Mouse (Mus musculus): ENCODE data around the gene Taf5l. TPM values are rescaled to one million over a fixed set of nuclear protein-coding genes. Genes with fewer than 3 reads are reported as not detected.
"Not testable (repeated sequence)": the region's sequence is repeated elsewhere in the genome, so short reads cannot be mapped to it uniquely, and the experiment has no call there.

The Taf5l gene
- polyA plus RNA-seq, 1 experiment: 45.3 TPM

GRCm38 (mm10) chr8:124038121-124038520, 16.9 kb upstream of the Taf5l start:
- H3K4me1 ChIP-seq (ENCODE audit: control insufficient read depth, insufficient read depth, low read length): no peaks in the 10 kb centered on the region
- peaks cover 6% of the 10 kb centered on the region for H3K36me3 ChIP-seq (ENCODE audit: control insufficient read depth, insufficient read depth, low read length)
- TF ChIP-seq CTCF (IDR thresholded peaks at IDR 0.05; ENCODE audit: control insufficient read depth, insufficient read depth, insufficient replicate concordance, low read depth, low read length) (no peak), POLR2A (IDR thresholded peaks at IDR 0.05; ENCODE audit: control insufficient read depth, low read depth, low read length) (no peak)

GRCm38 (mm10) chr8:124033400-124033799, 12.2 kb upstream of the Taf5l start:
- no peak for TF ChIP-seq POLR2A (IDR thresholded peaks at IDR 0.05; ENCODE audit: control insufficient read depth, low read depth, low read length)
- no peak for TF ChIP-seq CTCF (IDR thresholded peaks at IDR 0.05; ENCODE audit: control insufficient read depth, insufficient read depth, insufficient replicate concordance, low read depth, low read length)
- Histone ChIP-seq H3K27ac (ENCODE audit: control insufficient read depth, insufficient read depth, low read depth, low read length) (no peak overlapping the region; the same call in 1 of the 2 replicates), H3K4me1 (ENCODE audit: control insufficient read depth, insufficient read depth, low read length) (no peaks in the 10 kb centered on the region), H3K27me3 (ENCODE audit: control insufficient read depth, insufficient read depth, low read length) (no peaks in the 10 kb centered on the region), H3K4me3 (ENCODE audit: control insufficient read depth, low read depth, low read length) (no peak overlapping the region), H3K36me3 (ENCODE audit: control insufficient read depth, insufficient read depth, low read length) (peaks cover 7% of the 10 kb centered on the region)

More at GRCm38 (mm10) chr8:124038121-124038520, 16.9 kb upstream of the Taf5l start:
- no peak overlapping the region for H3K27ac ChIP-seq (ENCODE audit: control insufficient read depth, insufficient read depth, low read depth, low read length)
- no peaks in the 10 kb centered on the region for H3K27me3 ChIP-seq (ENCODE audit: control insufficient read depth, insufficient read depth, low read length)
- H3K4me3 ChIP-seq (ENCODE audit: control insufficient read depth, low read depth, low read length): no peak overlapping the region

GRCm38 (mm10) chr8:124027831-124028230, 6.6 kb upstream of the Taf5l start:
- TF ChIP-seq POLR2A (IDR thresholded peaks at IDR 0.05; ENCODE audit: control insufficient read depth, low read depth, low read length) (no peak), CTCF (IDR thresholded peaks at IDR 0.05; ENCODE audit: control insufficient read depth, insufficient read depth, insufficient replicate concordance, low read depth, low read length) (no peak)
- no peaks in the 10 kb centered on the region for H3K27me3 ChIP-seq (ENCODE audit: control insufficient read depth, insufficient read depth, low read length)
- H3K4me3 ChIP-seq (ENCODE audit: control insufficient read depth, low read depth, low read length): peak overlapping the region; percentile 0; the same call in 1 of the 2 replicates
- H3K36me3 ChIP-seq (ENCODE audit: control insufficient read depth, insufficient read depth, low read length): peaks cover 3% of the 10 kb centered on the region
- H3K4me1 ChIP-seq (ENCODE audit: control insufficient read depth, insufficient read depth, low read length): no peaks in the 10 kb centered on the region
- no peak overlapping the region for H3K27ac ChIP-seq (ENCODE audit: control insufficient read depth, insufficient read depth, low read depth, low read length)

DNA sequence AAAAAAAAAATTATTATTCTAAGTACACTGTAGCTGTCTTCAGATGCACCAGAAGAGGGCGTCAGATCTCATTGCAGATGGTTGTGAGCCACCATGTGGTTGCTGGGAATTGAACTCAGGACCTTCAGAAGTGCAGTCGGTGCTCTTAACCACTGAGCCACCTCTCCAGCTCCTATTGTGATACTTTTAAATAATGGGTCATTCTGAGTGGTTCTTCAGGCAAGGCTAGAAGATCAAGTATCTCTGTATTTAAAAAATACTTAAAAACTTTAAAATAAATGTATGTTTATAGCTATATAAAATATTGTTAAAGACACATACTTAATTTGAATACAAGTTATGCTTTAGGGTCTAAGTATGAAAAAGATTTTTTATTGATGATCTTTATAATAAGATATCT, 5.1 kb upstream of the Taf5l start:
- H3K27ac ChIP-seq (ENCODE audit: control insufficient read depth, insufficient read depth, low read depth, low read length); H3K4me1 ChIP-seq (ENCODE audit: control insufficient read depth, insufficient read depth, low read length); H3K27me3 ChIP-seq (ENCODE audit: control insufficient read depth, insufficient read depth, low read length); H3K4me3 ChIP-seq (ENCODE audit: control insufficient read depth, low read depth, low read length); H3K36me3 ChIP-seq (ENCODE audit: control insufficient read depth, insufficient read depth, low read length): not testable (repeated sequence)

- H3K27ac ChIP-seq (ENCODE audit: control insufficient read depth, insufficient read depth, low read depth, low read length): peak overlapping the region; percentile 98
- H3K36me3 ChIP-seq (ENCODE audit: control insufficient read depth, insufficient read depth, low read length): peaks cover 4% of the 10 kb centered on the region; the same call in 1 of the 2 replicates
- peaks cover 7% of the 10 kb centered on the region for H3K4me1 ChIP-seq (ENCODE audit: control insufficient read depth, insufficient read depth, low read length)
- TF ChIP-seq POLR2A (IDR thresholded peaks at IDR 0.05; ENCODE audit: control insufficient read depth, low read depth, low read length) (peak; percentile 48; the same call in 1 of the 2 replicates), CTCF (IDR thresholded peaks at IDR 0.05; ENCODE audit: control insufficient read depth, insufficient read depth, insufficient replicate concordance, low read depth, low read length) (peak; percentile 14; the same call in 1 of the 2 replicates)
- H3K27me3 ChIP-seq (ENCODE audit: control insufficient read depth, insufficient read depth, low read length): no peaks in the 10 kb centered on the region
- peak overlapping the region; percentile 99 for H3K4me3 ChIP-seq (ENCODE audit: control insufficient read depth, low read depth, low read length)
Measured at GRCm38 (mm10) chr8:124020439-124021236, 559 bp downstream of the Taf5l start.

DNA sequence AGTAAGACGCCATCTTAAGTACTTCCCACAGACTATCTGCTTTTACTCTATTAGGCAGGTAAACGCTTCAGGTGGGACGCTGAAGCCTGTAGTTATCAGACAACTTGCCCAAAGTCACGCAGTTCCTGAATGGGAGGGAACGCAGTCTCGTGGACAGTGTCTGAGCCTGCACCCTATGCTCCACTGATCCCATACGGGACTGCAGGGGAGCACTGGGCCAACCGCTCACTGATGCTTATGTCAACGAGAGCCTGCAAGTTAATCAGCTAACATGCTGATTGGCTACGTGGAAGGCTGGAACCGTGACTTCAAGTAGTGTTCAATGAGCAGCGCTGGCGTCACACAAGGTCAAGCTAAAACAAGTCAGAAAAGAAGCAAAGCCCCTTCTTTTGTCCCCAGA, 1.4 kb downstream of the Taf5l start:
- TF ChIP-seq POLR2A (IDR thresholded peaks at IDR 0.05; ENCODE audit: control insufficient read depth, low read depth, low read length): 0 out of 2 replicates have a peak, but pooled peaks have one; percentile 26
- TF ChIP-seq CTCF (IDR thresholded peaks at IDR 0.05; ENCODE audit: control insufficient read depth, insufficient read depth, insufficient replicate concordance, low read depth, low read length): no peak
- Histone ChIP-seq H3K27ac (ENCODE audit: control insufficient read depth, insufficient read depth, low read depth, low read length) (0 out of 2 replicates have a peak overlapping the region, but pooled peaks have one; percentile 28), H3K27me3 (ENCODE audit: control insufficient read depth, insufficient read depth, low read length) (no peaks in the 10 kb centered on the region), H3K4me3 (ENCODE audit: control insufficient read depth, low read depth, low read length) (peak overlapping the region; percentile 81), H3K4me1 (ENCODE audit: control insufficient read depth, insufficient read depth, low read length) (peaks cover 7% of the 10 kb centered on the region), H3K36me3 (ENCODE audit: control insufficient read depth, insufficient read depth, low read length) (peaks cover 4% of the 10 kb centered on the region; the same call in 1 of the 2 replicates)

- H3K4me3 ChIP-seq (ENCODE audit: control insufficient read depth, low read depth, low read length): no peak overlapping the region
- no peaks in the 10 kb centered on the region for H3K27me3 ChIP-seq (ENCODE audit: control insufficient read depth, insufficient read depth, low read length)
- H3K27ac ChIP-seq (ENCODE audit: control insufficient read depth, insufficient read depth, low read depth, low read length): no peak overlapping the region
- H3K4me1 ChIP-seq (ENCODE audit: control insufficient read depth, insufficient read depth, low read length): peaks cover 2% of the 10 kb centered on the region
- no peaks in the 10 kb centered on the region for H3K36me3 ChIP-seq (ENCODE audit: control insufficient read depth, insufficient read depth, low read length)
- no peak for TF ChIP-seq CTCF (IDR thresholded peaks at IDR 0.05; ENCODE audit: control insufficient read depth, insufficient read depth, insufficient replicate concordance, low read depth, low read length)
Measured at GRCm38 (mm10) chr8:124014751-124015150, 6.4 kb downstream of the Taf5l start.

- not testable (repeated sequence) for H3K36me3 ChIP-seq (ENCODE audit: control insufficient read depth, insufficient read depth, low read length); H3K27me3 ChIP-seq (ENCODE audit: control insufficient read depth, insufficient read depth, low read length); H3K4me3 ChIP-seq (ENCODE audit: control insufficient read depth, low read depth, low read length); H3K4me1 ChIP-seq (ENCODE audit: control insufficient read depth, insufficient read depth, low read length); H3K27ac ChIP-seq (ENCODE audit: control insufficient read depth, insufficient read depth, low read depth, low read length)
Measured at GRCm38 (mm10) chr8:124014299-124014698, 6.9 kb downstream of the Taf5l start.

All from testis, adult 2 months (tissue).